Mouse (Mus musculus): ENCODE data around the gene Lnp1.

DNA sequence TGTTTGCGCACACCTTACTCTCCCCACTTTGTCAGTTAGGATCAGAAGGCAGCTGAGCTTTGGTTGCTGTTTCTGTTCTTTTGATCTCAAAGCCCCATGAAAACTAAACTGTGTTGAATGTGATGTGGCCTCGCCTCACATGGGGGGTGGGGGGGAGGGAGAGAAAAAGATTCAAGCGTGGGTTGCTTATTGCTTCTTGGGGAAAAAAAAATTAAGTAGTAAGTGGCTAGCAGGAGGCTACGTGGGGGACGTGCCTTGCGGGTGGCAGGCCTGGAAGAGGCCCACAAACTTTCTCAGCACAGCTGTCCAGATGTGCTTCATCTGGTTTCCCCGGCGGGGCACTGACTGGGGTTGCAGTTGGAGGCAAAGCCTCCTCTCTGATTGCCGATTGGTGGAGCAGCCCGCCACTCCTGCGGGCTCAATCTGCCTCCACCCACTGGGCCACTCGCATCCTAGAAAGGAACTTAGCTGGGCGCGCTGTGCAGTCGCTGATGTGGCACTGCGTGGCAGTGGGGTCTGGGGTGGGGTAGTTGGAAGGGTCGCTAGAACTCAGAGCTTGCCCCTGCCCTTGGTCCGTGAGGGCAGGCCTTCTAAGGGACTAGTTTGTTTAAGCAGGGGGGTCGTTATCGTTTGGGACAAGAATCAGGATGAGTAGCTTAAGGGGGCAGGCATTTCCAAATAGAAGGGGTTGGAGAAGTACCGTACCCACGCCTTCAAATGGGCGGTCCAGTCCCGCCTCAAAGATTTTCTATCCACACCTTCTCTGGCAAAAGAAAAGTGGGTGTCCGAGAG lies 41.8 kb downstream of the Lnp1 start, which contains the start of gene Tmem45a:
- TF ChIP-seq CTCF (IDR thresholded peaks at IDR 0.05; ENCODE audit: low read depth) (no peak), EP300 (IDR thresholded peaks at IDR 0.05; ENCODE audit: low read depth) (no peak)
